Mouse (Mus musculus) spleen, adult 2 months (tissue): Measurements from ENCODE around the gene 4931406C07Rik.

Experiments used
- CTCF ChIP-seq: fragments of 200-500 bp; IDR thresholded peaks from 2 replicates; pipeline ENCODE4 v1.5.1; 2011; ENCODE audit warnings: mild to moderate bottlenecking, inconsistent platforms; ENCODE audit not compliant: insufficient read depth, insufficient read length, insufficient replicate concordance; ENCODE audit errors: extremely low read depth
- POLR2A ChIP-seq: fragments of 200-500 bp; IDR thresholded peaks from 2 replicates; pipeline ENCODE4 v1.6.1; 2011; ENCODE audit warnings: low read depth, low read length, inconsistent platforms

GRCm38 (mm10) chr9:15297112-15297511 lies 9.1 kb downstream of the 4931406C07Rik start:
- TF ChIP-seq POLR2A (no peak), CTCF (no peak)
